Mouse (Mus musculus) ES-E14 (cell line): ENCODE results near the gene Wfdc16. TPM values are rescaled to one million over a fixed set of nuclear protein-coding genes. Genes with fewer than 3 reads are reported as not detected.

Experiments used
- DNase-seq: peaks from one replicate; pipeline ENCODE4 v3.0.0-alpha.2; 2013; ENCODE audit warnings: low read depth, low spot score
- H3K27ac ChIP-seq: 2 replicates; pipeline ENCODE4 v1.5.1; 2012; ENCODE audit warnings: low read depth, mild to moderate bottlenecking, low read length, moderate library complexity, mixed read lengths; ENCODE audit not compliant: poor library complexity, insufficient read depth, severe bottlenecking
- H3K36me3 ChIP-seq: 2 replicates; pipeline ENCODE4 v1.6.1; 2012; ENCODE audit warnings: mild to moderate bottlenecking, low read length, moderate library complexity, mixed read lengths; ENCODE audit not compliant: control insufficient read depth, poor library complexity, insufficient read depth, severe bottlenecking
- H3K4me1 ChIP-seq, 2 experiments: fragments of 150-350 bp in 1 of 2; sonication (generic) in 1 of 2; 2 replicates each; pipeline ENCODE4 v1.6.1; 2012; ENCODE audit warnings: low read length in 2 of 2, mild to moderate bottlenecking in 1 of 2, mixed read lengths in 1 of 2; ENCODE audit not compliant: control insufficient read depth in 2 of 2, insufficient read depth in 2 of 2, poor library complexity in 1 of 2
- H3K4me3 ChIP-seq, 2 experiments: fragments of 150-350 bp in 1 of 2; sonication (generic) in 1 of 2; 2 replicates each; pipeline ENCODE4 v1.5.1; 2012; ENCODE audit warnings: low read length in 2 of 2, low read depth in 1 of 2, mild to moderate bottlenecking in 1 of 2, mixed read lengths in 1 of 2; ENCODE audit not compliant: insufficient read depth in 1 of 2, poor library complexity in 1 of 2, severe bottlenecking in 1 of 2
- H3K9ac ChIP-seq: 2 replicates; pipeline ENCODE4 v1.6.1; 2012; ENCODE audit warnings: low read depth, mild to moderate bottlenecking, low read length, mixed read lengths; ENCODE audit not compliant: poor library complexity, insufficient read depth, severe bottlenecking
- H3K9me3 ChIP-seq: fragments of 150-350 bp; sonication (generic); 2 replicates; pipeline ENCODE4 v1.6.1; 2012; ENCODE audit warnings: low read depth, mild to moderate bottlenecking, low read length; ENCODE audit not compliant: control insufficient read depth, insufficient read depth
- CHD2 ChIP-seq: IDR thresholded peaks from 2 replicates; pipeline ENCODE4 v1.6.1; 2014; ENCODE audit warnings: mild to moderate bottlenecking, low read depth, low read length, inconsistent platforms
- HCFC1 ChIP-seq: IDR thresholded peaks from 2 replicates; pipeline ENCODE4 v1.6.1; 2012; ENCODE audit warnings: low read length, inconsistent platforms, borderline replicate concordance; ENCODE audit not compliant: insufficient read depth
- MAFK ChIP-seq: IDR thresholded peaks from 2 replicates; pipeline ENCODE4 v1.6.1; 2014; ENCODE audit warnings: mild to moderate bottlenecking, low read depth, low read length, inconsistent platforms; ENCODE audit not compliant: insufficient read depth
- ZC3H11A ChIP-seq: IDR thresholded peaks from 2 replicates; pipeline ENCODE4 v1.6.1; 2012; ENCODE audit warnings: low read depth, mild to moderate bottlenecking, inconsistent platforms, low read length, borderline replicate concordance
- ZNF384 ChIP-seq: IDR thresholded peaks from 2 replicates; pipeline ENCODE4 v1.6.1; 2012; ENCODE audit warnings: low read depth, low read length, inconsistent platforms
- in situ Hi-C, 2 experiments: fragments of 600-800 bp; cut with MboI; formaldehyde crosslinking; loops; one replicate each; pipeline ENCODE4 v1.15.1; 2025; ENCODE audit warnings: low sequenced_read_pairs in 2 of 2, inconsistent platforms in 1 of 2; ENCODE audit not compliant: unreplicated experiment in 2 of 2
- total RNA-seq: library from RNA; depleted of rRNA; stranded (reverse); fragments of 300-350 nt; gene quantifications from 2 replicates; pipeline ENCODE4 v1.2.3, GENCODE M21; 2012

Gene Wfdc16
- total RNA-seq, 1 experiment: not detected

DNA sequence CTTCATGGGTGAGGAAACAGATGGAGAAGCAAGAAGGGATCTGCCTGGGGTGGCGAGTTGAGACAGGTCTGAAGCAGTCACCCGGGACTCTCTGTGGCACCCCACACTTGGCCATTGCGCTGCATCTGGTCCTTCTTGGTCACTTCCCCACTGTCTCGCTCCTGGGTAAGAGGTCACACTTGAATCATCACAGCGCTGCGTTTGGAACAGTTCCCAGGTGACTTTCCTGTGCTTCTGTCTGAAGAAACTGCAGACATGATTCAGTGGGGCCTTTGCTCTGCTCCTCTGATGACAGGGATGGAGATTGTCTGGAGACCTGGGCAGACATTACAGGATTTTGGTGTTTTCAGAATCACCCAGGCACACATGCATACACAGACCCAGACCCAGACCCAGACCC is 29.8 kb downstream of the Wfdc16 start:
- peak overlapping the region in 1 of 2 experiments; percentile 14; a peak in 1 of 4 replicates for H3K4me3 ChIP-seq
- no peaks in the 10 kb centered on the region for H3K9me3 ChIP-seq
- in situ Hi-C loops: no loop called here
- H3K4me1 ChIP-seq: no peaks in the 10 kb centered on the region
- no peak for DNase-seq
- TF ChIP-seq MAFK (no peak), ZC3H11A (no peak)
- no peak overlapping the region for H3K27ac ChIP-seq
- no peak overlapping the region for H3K9ac ChIP-seq
- H3K36me3 ChIP-seq: no peaks in the 10 kb centered on the region

DNA sequence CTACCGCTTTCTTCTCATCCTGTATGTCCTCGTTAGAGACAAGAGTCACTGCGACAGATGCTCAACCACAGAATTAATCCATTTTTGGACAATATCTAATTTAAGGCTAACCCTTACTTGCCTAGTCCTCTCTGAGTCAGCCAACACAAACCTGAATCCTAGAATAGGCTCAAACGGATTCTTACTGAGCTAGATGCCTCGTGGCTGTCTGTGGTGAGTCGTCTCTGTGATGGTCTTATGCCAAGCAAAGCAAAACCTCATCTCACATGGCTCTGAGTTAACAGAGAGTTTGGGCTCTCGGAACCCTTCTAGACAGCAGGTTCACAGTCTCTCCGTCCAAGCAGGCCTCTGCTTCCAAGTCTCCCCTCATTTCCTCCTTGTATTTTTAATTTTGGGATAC is 34.2 kb downstream of the Wfdc16 start:
- no peaks in the 10 kb centered on the region for H3K9me3 ChIP-seq
- no peaks in the 10 kb centered on the region for H3K36me3 ChIP-seq
- no peak overlapping the region for H3K4me3 ChIP-seq
- no peak for DNase-seq
- no peak overlapping the region for H3K27ac ChIP-seq
- TF ChIP-seq ZC3H11A (no peak), HCFC1 (no peak), ZNF384 (no peak)
- in situ Hi-C loops: no loop called here
- no peak overlapping the region for H3K9ac ChIP-seq
- H3K4me1 ChIP-seq: no peaks in the 10 kb centered on the region

DNA sequence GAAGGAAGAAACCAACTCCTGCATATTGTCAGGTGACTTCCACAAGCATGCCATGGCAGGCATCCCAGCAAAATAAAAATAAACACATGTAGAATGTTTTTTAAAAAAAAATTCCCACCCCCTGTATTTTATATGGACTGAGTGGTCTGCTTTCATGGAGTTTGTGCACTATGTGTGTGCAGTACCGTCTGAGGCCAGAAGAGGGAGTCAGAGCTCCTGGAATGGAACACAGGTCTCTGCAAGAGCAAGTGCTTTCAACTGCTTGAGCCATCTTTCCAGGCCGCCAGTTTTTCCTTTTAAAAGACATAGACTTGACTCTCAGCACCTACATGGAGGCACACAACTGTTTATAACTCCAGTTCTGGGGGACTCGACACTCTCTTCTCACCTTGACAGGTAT is 35.1 kb downstream of the Wfdc16 start:
- H3K9ac ChIP-seq: no peak overlapping the region
- TF ChIP-seq HCFC1: no peak
- TF ChIP-seq ZNF384: no peak
- no peak for TF ChIP-seq ZC3H11A
- TF ChIP-seq MAFK: no peak
- TF ChIP-seq CHD2: no peak
- peak; percentile 35 for DNase-seq
- H3K36me3 ChIP-seq: no peaks in the 10 kb centered on the region
- H3K9me3 ChIP-seq: no peaks in the 10 kb centered on the region
- H3K27ac ChIP-seq: no peak overlapping the region
- H3K4me1 ChIP-seq: no peaks in the 10 kb centered on the region
- H3K4me3 ChIP-seq: no peak overlapping the region
- in situ Hi-C loops: no loop called here

DNA sequence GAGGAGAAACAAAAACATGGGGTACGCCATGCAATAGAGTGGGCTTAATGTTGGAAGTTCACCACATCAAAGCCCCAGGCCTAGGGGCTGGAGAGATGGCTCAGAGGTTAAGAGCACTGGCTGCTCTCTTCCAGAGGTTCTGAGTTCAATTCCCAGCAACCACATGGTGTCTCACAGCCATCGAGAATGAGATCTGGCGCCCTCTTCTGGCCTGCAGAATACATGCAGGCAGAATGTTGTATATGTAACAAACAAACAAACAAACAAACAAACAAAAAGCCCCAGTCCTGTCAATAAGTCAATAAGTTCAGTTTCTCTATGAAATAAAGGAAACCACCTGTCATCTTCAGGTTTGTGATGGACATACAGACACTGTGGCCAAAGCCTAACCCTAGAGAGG is 38.4 kb downstream of the Wfdc16 start:
- in situ Hi-C loops: no loop called here
- Histone ChIP-seq H3K27ac (no peak overlapping the region), H3K36me3 (no peaks in the 10 kb centered on the region), H3K9me3 (no peaks in the 10 kb centered on the region), H3K4me3 (no peak overlapping the region), H3K9ac (no peak overlapping the region), H3K4me1 (no peaks in the 10 kb centered on the region)
- DNase-seq: no peak
- TF ChIP-seq ZNF384 (no peak), ZC3H11A (no peak), HCFC1 (no peak), CHD2 (no peak), MAFK (no peak)

DNA sequence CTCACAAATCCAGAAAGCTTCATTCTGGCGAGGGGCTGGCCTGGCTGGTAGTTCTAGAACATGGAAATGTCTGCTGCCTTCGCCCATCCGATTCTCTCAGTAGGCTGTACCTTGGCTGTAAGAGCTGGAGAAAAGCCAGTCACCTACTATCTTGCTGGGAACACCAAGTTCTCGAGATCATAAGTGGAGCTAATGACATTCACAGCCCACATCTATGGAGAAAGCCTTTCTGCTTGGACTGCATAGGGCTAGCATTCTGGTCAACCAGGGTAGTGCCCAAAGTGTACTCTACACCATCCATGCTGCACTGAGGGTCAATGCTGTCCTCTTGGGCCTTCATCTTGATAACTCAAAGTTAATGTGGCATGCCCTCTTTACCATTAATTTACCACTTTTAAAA is 45.1 kb downstream of the Wfdc16 start, which contains the start of gene Eppin:
Gene Eppin (minus strand): TSS at position 101 of the 400 bp plus-strand sequence.
- no peak for TF ChIP-seq MAFK
- no peak for TF ChIP-seq ZNF384
- in situ Hi-C loops: loop anchor here in 1 of 2 experiments (10.0 kb wide), 1 partner anchor 131 kb away; no protein-coding TSS in a partner anchor
- 0 out of 4 replicates have a peak, but pooled peaks cover 0 to 3% of the 10 kb centered on the region in 2 experiments for H3K4me1 ChIP-seq

More for the DNA sequence above, 45.1 kb downstream of the Wfdc16 start, which contains the start of gene Eppin:
- Histone ChIP-seq H3K4me3 (no peak within 1 kb of the TSS), H3K9me3 (no peaks in the 10 kb centered on the region), H3K27ac (no peak within 1 kb of the TSS), H3K36me3 (no peaks in the 10 kb centered on the region), H3K9ac (no peak within 1 kb of the TSS)
- no peak for DNase-seq
